In genomic region chr12:18514616-18515015, GRCm38 (mm10) we compare ENCODE assay signal across 8 mouse cellular contexts. TPM values are rescaled to one million over a fixed set of nuclear protein-coding genes. Genes with fewer than 3 reads are reported as not detected.
DNase-seq lines count a peak whose midpoint lies in the region; ATAC-seq and TF ChIP-seq lines count a peak whose summit lies in the region.
"Not testable (repeated sequence)": the region's sequence is repeated elsewhere in the genome, so short reads cannot be mapped to it uniquely, and the experiment has no call there.

No protein-coding gene starts in this region.

- TF ChIP-seq POLR2A in testis, adult 2 months (IDR thresholded peaks at IDR 0.05; ENCODE audit: control insufficient read depth, low read depth, low read length) = not testable (repeated sequence)

- H3K27ac ChIP-seq in brown adipose tissue, adult 24 weeks (replicated peaks; ENCODE audit: low read depth, low read length); forebrain, embryonic 12.5 days; heart, embryonic 14.5 days (replicated peaks in 1 of 2; ENCODE audit: control insufficient read depth in 1 of 2, insufficient read depth in 1 of 2, low read depth in 2 of 2, low read length in 2 of 2); intestine, embryonic 14.5 days (ENCODE audit: low read depth); limb, embryonic 11.5 days (replicated peaks; ENCODE audit: low read depth, low read length); liver, embryonic 16.5 days (ENCODE audit: low read length); midbrain, embryonic 16.5 days (ENCODE audit: low read length); testis, adult 2 months (ENCODE audit: control insufficient read depth, insufficient read depth, low read depth, low read length): not testable (repeated sequence)

- WGBS in forebrain, embryonic 12.5 days = 5% methylated on average over 47 of the region's 52 CpGs
- WGBS in heart, embryonic 14.5 days = 3% methylated on average over 42 of the region's 52 CpGs
- 4% methylated on average over 52 of the region's 52 CpGs for WGBS in intestine, embryonic 14.5 days
- WGBS in limb, embryonic 11.5 days = 2% methylated on average over 21 of the region's 52 CpGs
- 7% methylated on average over 40 of the region's 52 CpGs for WGBS in liver, embryonic 16.5 days (ENCODE audit: insufficient replicate concordance)
- 11% methylated on average over 40 of the region's 52 CpGs for WGBS in midbrain, embryonic 16.5 days

- 0 out of 2 replicates have a peak overlapping the region, but pooled peaks have one; percentile 29 for H3K9ac ChIP-seq in forebrain, embryonic 12.5 days
- not testable (repeated sequence) for H3K9ac ChIP-seq in heart, embryonic 14.5 days (ENCODE audit: low read length); liver, embryonic 16.5 days (ENCODE audit: low read depth, low read length); midbrain, embryonic 16.5 days (ENCODE audit: low read depth, low read length)
- H3K9ac ChIP-seq in intestine, embryonic 14.5 days (ENCODE audit: low read length) = peak overlapping the region; percentile 59
- H3K9ac ChIP-seq in limb, embryonic 11.5 days (ENCODE audit: low read length) = peak overlapping the region; percentile 58

- not testable (repeated sequence) for ATAC-seq in forebrain, embryonic 12.5 days (ENCODE audit: low FRiP score); heart, embryonic 14.5 days (ENCODE audit: insufficient number of reproducible peaks, insufficient read depth, low FRiP score, low read depth); intestine, embryonic 14.5 days (replicated peaks; ENCODE audit: low FRiP score, low TSS enrichment, low read depth); limb, embryonic 11.5 days (ENCODE audit: insufficient number of reproducible peaks, low FRiP score, low TSS enrichment, low read depth); liver, embryonic 16.5 days (ENCODE audit: low read depth); midbrain, embryonic 16.5 days

- not testable (repeated sequence) for H3K4me1 ChIP-seq in brown adipose tissue, adult 24 weeks (ENCODE audit: control insufficient read depth, insufficient read depth, insufficient read length, low read length); forebrain, embryonic 12.5 days; heart, embryonic 14.5 days (ENCODE audit: control insufficient read depth in 2 of 2, insufficient read depth in 2 of 2, low read length in 2 of 2); intestine, embryonic 14.5 days (replicated peaks; ENCODE audit: control insufficient read depth, insufficient read depth, low read length); limb, embryonic 11.5 days (ENCODE audit: control insufficient read depth, insufficient read depth, low read length); liver, embryonic 16.5 days (ENCODE audit: control insufficient read depth, low read depth, low read length); midbrain, embryonic 16.5 days (ENCODE audit: control insufficient read depth, insufficient read depth, low read length); testis, adult 2 months (ENCODE audit: control insufficient read depth, insufficient read depth, low read length)

- H3K36me3 ChIP-seq in forebrain, embryonic 12.5 days (replicated peaks); heart, embryonic 14.5 days (ENCODE audit: control insufficient read depth, insufficient read depth, low read length); intestine, embryonic 14.5 days (ENCODE audit: control insufficient read depth, insufficient read depth, low read length); limb, embryonic 11.5 days (ENCODE audit: control insufficient read depth, insufficient read depth, low read length); liver, embryonic 16.5 days (ENCODE audit: control insufficient read depth, insufficient read depth); midbrain, embryonic 16.5 days (ENCODE audit: control insufficient read depth, insufficient read depth, low read length); testis, adult 2 months (ENCODE audit: control insufficient read depth, insufficient read depth, low read length): not testable (repeated sequence)

- H3K4me3 ChIP-seq in brown adipose tissue, adult 24 weeks (ENCODE audit: insufficient read depth, low read depth, low read length) = peak overlapping the region; percentile 30
- peak overlapping the region; percentile 38 for H3K4me3 ChIP-seq in forebrain, embryonic 12.5 days (replicated peaks)
- H3K4me3 ChIP-seq in heart, embryonic 14.5 days (ENCODE audit: control insufficient read depth in 1 of 2, insufficient read depth in 1 of 2, low read depth in 1 of 2, low read length in 2 of 2) = peak overlapping the region; percentile 36 to 42
- peak overlapping the region; percentile 44 for H3K4me3 ChIP-seq in intestine, embryonic 14.5 days (ENCODE audit: low read depth, low read length)
- H3K4me3 ChIP-seq in limb, embryonic 11.5 days (ENCODE audit: low read depth, low read length) = peak overlapping the region; percentile 44
- H3K4me3 ChIP-seq in liver, embryonic 16.5 days (ENCODE audit: low read depth, low read length) = peak overlapping the region; percentile 35
- H3K4me3 ChIP-seq in midbrain, embryonic 16.5 days (ENCODE audit: low read depth, low read length) = peak overlapping the region; percentile 31
- peak overlapping the region; percentile 82 for H3K4me3 ChIP-seq in testis, adult 2 months (ENCODE audit: control insufficient read depth, low read depth, low read length)

- H3K9me3 ChIP-seq in forebrain, embryonic 12.5 days = peaks cover 13% of the 10 kb centered on the region
- not testable (repeated sequence) for H3K9me3 ChIP-seq in heart, embryonic 14.5 days (ENCODE audit: control insufficient read depth, low read length); intestine, embryonic 14.5 days (ENCODE audit: control insufficient read depth, low read length); limb, embryonic 11.5 days (ENCODE audit: control insufficient read depth, low read length); liver, embryonic 16.5 days (replicated peaks; ENCODE audit: control insufficient read depth, low read length)
- H3K9me3 ChIP-seq in midbrain, embryonic 16.5 days (replicated peaks; ENCODE audit: control insufficient read depth, low read length, poor library complexity, severe bottlenecking) = peaks cover 12% of the 10 kb centered on the region

- not testable (repeated sequence) for H3K27me3 ChIP-seq in forebrain, embryonic 12.5 days; heart, embryonic 14.5 days (ENCODE audit: control insufficient read depth, insufficient read depth, low read length); intestine, embryonic 14.5 days (replicated peaks; ENCODE audit: control insufficient read depth, insufficient read depth, low read length); limb, embryonic 11.5 days (ENCODE audit: control insufficient read depth, insufficient read depth, low read length); liver, embryonic 16.5 days (ENCODE audit: control insufficient read depth, insufficient read depth, low read depth, low read length); midbrain, embryonic 16.5 days (ENCODE audit: control insufficient read depth, insufficient read depth, low read depth, low read length); testis, adult 2 months (ENCODE audit: control insufficient read depth, insufficient read depth, low read length)

- not testable (repeated sequence) for TF ChIP-seq CTCF in testis, adult 2 months (IDR thresholded peaks at IDR 0.05; ENCODE audit: control insufficient read depth, insufficient read depth, insufficient replicate concordance, low read depth, low read length)

- DNase-seq in intestine, embryonic 14.5 days (ENCODE audit: low spot score) = peak; percentile 56
- DNase-seq in limb, embryonic 11.5 days (ENCODE audit: low spot score) = not testable (repeated sequence)

- H3K4me2 ChIP-seq in forebrain, embryonic 12.5 days = peak overlapping the region; percentile 39
- peak overlapping the region; percentile 54 for H3K4me2 ChIP-seq in heart, embryonic 14.5 days (ENCODE audit: low read length)
- peak overlapping the region; percentile 46 for H3K4me2 ChIP-seq in intestine, embryonic 14.5 days (ENCODE audit: low read length)
- peak overlapping the region; percentile 35 for H3K4me2 ChIP-seq in limb, embryonic 11.5 days (ENCODE audit: low read depth, severe bottlenecking)
- peak overlapping the region; percentile 17; the same call in 1 of the 2 replicates for H3K4me2 ChIP-seq in liver, embryonic 16.5 days (ENCODE audit: low read depth, low read length)
- peak overlapping the region; percentile 14; the same call in 1 of the 2 replicates for H3K4me2 ChIP-seq in midbrain, embryonic 16.5 days (ENCODE audit: low read length)

RNA-seq across cellular contexts. Expression of gene 5730507C01Rik, which starts 0.3 kb away (rescaled TPM):
- not detected in 2 replicates for polyA plus RNA-seq in brown adipose tissue, adult 24 weeks (2012; ENCODE audit: insufficient read depth, insufficient read length, missing spikeins)
- polyA plus RNA-seq in forebrain, embryonic 12.5 days (2016; fragmentation: Nextera tagmentation; extraction: Ambion mirVana) = 1.5 and 1.6 TPM in 2 replicates
- 0.58 and 0.85 TPM in 2 replicates for polyA plus RNA-seq in heart, embryonic 14.5 days (2014; fragmentation: Nextera tagmentation; extraction: Ambion mirVana)
- 4.2 and 5.9 TPM in 2 replicates for polyA plus RNA-seq in intestine, embryonic 14.5 days (2014; fragmentation: Nextera tagmentation; extraction: Ambion mirVana)
- 4.7 and 5.0 TPM in 2 replicates for polyA plus RNA-seq in limb, embryonic 11.5 days (2014; fragmentation: Nextera tagmentation; extraction: Ambion mirVana)
- polyA plus RNA-seq in liver, embryonic 16.5 days (2015; fragmentation: Nextera tagmentation; extraction: Ambion mirVana) = 0.07 and 0.21 TPM in 2 replicates
- 1.6 and 1.8 TPM in 2 replicates for polyA plus RNA-seq in midbrain, embryonic 16.5 days (2015; fragmentation: Nextera tagmentation; extraction: Ambion mirVana)
- polyA plus RNA-seq in testis, adult 2 months (2012; rRNA removed) = 0.05 and 0.07 TPM in 2 replicates

Comparison
In these comparisons a context has a peak if more than half of its experiments do, and no peak if none do; other contexts are left out.
1. H3K4me3 ChIP-seq: peak in every context shown above with its lines; median percentile 82 in testis, adult 2 months; 44 in intestine, embryonic 14.5 days; 44 in limb, embryonic 11.5 days; 39 in heart, embryonic 14.5 days; 38 in forebrain, embryonic 12.5 days; 35 in liver, embryonic 16.5 days; 31 in midbrain, embryonic 16.5 days; 30 in brown adipose tissue, adult 24 weeks.